Mouse (Mus musculus) embryo, embryonic 11 days (tissue): ENCODE measurements at regions not wholly inside any gene's neighbourhood (a gene's known extent, or its start where the extent isn't known, plus 50 kb on each side); places are given as distances from the start of the nearest gene placed in this dataset.

Source experiments
- DNase-seq: peaks from one replicate; pipeline ENCODE4 v3.0.0-alpha.2; 2015

DNA sequence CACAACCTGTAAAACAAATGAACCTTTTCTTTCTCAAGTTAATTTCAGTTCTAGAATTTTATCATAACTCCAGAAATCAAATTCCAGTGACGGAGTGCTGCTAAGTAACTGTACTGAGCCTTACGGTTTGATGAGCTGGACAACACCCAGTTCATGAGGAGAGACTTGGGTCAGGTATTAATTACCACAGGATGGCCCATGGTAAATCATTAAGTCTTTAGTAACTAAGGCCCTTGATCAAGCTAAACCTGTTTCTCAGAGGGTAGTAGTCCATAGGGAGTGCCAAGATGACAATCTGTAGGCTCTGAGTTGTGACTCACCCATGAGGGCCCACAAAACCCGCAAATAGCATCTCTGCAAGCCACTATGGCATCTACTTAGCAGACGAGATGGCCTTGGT, 101.1 kb upstream of the Arhgap5 start:
- DNase-seq: no peak

DNA sequence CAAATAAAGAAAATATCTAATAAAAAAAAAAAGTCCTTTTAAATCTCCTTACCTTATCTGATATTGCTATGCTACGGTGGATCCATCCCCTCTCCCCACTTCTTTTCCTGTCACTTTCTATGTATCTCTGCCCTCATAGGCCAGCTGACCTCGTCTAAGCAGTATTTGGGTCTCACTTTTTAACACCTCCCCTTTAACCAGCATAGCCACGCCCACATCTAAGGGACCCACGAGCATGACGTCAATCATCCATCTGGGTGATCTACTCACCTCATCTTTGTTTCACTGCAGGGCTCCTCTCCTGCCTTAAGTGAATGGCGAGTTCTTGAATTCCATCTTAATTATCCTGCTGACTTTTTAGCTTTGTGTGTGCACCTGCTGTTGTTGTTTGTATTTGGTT, 97.4 kb upstream of the Arhgap5 start:
- DNase-seq: no peak

DNA sequence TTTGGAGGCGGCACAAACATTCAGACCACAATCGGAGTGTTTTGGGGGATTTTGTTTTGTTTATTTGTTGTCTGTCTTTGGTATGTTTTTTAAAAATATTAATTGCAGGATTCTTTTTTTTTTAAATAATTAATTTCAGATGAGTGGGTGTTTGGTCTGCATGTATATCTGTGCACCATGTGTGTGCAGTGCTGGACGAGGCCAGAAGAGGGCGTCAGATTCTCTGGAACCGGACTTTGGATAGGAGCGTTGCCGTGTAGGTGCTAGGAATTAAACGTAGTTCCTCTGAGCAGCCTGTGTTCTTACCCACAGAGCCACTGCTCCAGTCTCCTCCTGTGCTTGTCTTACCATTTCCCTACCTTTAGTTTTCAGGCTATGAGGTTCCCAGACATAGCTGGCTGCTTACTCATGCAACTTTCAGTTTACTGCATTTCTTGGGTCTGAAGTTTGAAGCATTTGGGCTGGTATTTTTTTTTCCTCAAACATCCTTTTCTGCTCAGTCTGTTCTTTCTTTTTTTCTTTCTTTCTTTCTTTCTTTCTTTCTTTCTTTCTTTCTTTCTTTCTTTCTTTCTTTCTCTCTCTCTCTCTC, 95.4 kb upstream of the Arhgap5 start:
- DNase-seq: no peak

DNA sequence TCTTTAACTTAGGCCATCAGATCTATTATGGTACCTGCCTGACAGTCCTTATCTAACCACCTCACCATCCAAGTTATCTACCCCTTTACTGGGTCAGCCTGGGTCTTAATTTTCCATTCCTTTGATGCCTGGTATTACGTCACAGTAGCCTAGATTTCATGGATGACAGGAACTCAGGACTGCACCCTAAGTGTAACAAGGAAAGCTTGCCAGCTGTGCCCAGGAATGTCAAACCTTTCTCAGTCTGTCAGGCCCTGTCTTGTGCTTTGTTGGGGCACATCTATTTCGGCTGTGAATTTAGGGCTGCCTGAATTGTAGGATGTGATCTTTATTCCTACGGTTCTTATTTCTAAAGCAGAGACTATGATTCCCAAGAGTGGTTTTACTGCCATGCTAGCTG, 94.6 kb upstream of the Arhgap5 start:
- no peak for DNase-seq

DNA sequence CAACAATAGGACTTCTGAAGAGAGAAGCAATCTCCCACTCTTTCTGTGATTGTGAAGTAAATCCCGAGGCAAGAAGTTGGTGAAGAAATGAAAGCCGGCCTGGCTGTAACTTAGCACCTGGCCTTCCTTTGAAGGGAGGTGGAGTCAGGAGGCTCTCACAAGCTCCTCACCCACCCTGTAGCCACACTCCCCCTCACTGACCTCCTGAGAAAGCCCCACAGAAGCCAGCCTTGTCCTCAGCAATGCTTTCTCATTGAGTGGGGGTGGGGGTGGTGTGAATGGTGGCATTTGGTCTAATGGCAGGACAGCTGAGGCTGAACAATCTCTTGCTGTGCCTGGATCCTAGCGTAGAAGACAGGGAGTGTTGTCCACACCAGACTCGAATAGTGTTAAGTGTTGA, 91.6 kb upstream of the Arhgap5 start:
- no peak for DNase-seq

DNA sequence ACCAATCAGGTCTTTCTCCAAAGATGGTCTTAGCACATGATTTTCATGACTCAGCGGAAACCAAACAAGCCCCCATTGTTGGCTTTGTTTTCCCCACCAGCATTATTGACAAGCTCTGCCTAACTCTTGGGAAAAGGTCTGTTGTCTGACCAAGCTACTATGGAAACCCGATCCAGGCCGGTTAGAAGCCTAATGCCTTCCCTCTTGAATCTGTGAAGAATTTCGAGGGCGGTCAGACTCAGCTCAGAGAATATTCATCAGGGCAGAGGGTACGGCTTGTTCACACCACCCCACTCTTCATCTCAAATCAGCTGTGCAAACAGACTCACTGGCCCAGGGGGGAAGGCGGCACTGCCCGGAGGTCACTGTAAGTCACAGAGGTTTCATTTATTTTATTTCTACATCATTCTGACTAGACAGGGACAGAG, 90.7 kb upstream of the Arhgap5 start:
- peak; percentile 78 for DNase-seq

DNA sequence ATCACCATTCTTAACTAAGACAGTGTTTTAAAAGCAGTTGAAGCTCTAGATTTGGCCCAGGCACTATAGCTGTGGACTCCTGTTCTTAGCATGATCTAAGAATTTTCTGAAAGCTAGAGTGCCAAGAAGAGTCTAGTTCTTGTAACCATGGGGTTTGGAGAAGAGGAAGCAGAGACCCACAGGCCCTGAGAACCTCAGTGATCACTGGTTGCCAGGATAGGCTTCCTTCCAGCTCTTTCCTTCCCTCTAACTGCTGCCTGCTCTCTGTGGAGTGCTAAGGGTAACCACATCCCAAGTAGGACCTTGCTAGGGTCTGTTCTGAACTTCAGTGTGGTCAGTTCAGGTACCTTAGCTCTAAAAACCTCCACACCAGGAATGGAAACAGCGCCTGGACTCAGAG, 81.0 kb upstream of the Arhgap5 start:
- DNase-seq: no peak

DNA sequence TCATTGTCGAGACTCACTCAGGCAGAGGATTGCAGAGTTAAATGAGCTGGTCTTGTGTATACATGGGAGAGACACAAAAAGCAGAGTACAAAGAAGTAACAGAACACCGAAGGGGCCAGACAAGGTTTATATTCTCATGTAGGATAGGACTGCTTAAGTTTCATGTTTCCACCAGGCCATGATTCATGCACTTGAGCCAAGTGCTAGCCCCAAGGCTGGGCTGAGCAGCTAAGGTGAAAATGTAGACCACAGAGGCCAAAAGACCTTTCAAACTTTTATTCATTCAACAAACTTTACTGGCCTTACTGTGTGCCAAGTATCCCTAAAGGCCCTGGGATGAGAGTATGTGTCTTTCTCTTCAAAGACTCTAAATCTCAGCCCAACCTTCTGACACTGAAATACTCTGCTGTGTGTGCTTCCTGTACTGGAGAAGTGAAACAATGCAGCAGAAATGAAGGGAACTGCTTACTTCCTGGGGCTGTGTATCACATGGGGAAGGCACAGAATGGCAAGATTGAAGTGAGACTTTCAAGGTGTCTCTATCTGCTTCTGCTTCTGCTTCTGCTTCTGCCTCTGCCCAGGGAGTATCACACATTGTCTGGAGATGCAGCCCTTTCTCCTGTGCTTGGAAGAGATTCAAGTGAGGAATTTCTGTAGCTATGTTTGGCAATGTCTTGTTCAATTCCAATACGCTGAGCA, 79.3 kb upstream of the Arhgap5 start:
- DNase-seq: no peak

DNA sequence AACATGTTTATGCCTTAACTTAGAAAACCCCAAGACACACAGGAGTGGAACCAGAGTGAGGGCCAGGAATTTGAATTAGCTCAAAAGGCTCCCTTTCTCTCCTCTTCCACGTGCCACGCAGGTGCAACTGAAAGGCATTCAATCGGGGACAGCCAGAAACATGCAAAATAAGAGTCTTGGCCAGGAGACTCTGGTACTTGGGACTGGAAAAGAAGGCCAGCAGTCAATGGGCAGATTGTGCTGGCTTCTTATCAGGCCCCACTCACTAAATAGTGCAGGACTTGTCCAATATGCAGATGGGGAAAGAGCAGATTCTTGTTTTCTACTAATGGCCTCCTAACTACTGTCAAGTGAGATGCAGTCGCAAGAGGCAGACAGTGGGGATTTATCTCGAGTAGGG, 73.8 kb upstream of the Arhgap5 start:
- DNase-seq: no peak

DNA sequence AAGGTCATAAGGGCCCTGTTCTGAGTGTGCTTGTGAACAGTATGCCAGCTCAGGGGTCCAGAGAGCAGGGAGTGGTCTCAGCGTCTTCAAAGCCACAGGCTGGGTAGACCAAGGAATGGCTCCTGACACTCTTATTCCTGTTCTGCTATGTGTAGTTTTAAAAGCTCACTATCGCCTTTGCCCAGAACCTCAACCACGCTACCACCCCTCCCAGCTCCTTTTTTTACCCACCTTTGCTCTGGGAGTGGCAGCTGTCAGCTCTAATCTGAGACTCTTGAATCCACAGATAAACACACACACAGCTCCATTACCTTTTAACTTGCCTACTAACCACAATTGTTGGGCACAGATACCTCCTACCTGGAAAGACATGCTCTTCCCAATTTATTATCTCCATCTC, 71.8 kb upstream of the Arhgap5 start:
- DNase-seq: no peak

DNA sequence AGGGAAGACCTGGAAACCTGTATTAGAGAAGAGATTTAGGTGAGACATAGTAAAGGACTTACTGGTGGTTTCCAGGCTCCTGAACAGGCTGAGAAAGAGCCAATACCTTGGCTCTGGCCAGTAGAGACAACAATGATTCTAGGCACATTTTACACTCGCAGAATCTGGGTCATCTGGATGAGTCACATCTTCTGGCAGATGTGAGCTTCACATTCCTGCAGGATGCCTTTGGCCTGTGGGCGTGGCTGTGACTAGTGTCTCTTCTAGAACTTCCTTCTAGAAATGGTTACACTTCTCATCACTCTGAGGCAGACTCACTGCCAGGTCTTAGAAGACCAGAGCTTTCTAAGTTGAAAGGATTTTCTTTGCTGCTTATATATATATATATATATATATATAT, 69.8 kb upstream of the Arhgap5 start:
- DNase-seq: no peak

DNA sequence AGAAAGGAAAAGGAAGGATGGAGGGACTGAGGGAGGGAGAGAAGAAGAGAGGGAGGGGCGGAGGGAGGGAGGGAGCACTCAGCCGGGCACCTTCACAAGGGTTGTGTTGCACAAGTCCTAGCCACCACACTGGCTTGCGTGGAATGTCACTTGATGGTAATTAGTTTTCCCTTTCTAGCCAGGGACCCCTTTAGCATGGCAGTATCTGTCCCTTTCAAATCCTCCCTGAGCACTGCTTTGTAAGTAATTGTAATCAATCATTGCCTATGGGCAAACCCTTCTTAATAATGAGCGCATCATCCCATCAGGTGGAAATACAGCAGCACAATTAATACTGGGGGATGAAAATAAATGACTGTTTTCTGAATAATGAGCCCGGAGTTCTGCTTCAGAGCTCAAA, 68.5 kb upstream of the Arhgap5 start:
- DNase-seq: no peak

DNA sequence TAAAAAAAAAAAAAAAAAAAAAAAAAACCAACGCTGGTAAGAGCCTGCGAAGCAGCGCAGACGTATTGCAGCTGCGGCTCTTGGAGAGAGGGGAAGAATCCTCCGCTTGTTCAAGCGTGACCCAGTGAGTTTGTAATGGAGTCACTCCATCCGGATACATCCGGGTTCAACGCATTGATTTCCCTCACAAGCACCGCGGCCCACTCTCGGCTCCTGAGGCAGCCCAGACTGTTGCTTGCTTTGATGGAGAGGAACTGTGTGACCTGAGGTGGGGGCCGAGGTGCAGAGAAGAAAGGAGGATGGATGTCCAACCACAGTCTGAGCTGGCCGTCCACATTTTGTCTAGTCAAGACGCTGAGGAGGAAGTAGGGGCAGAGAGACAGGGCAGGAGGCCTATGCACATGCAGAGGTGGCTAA, 68.0 kb upstream of the Arhgap5 start:
- peak; percentile 44 for DNase-seq

DNA sequence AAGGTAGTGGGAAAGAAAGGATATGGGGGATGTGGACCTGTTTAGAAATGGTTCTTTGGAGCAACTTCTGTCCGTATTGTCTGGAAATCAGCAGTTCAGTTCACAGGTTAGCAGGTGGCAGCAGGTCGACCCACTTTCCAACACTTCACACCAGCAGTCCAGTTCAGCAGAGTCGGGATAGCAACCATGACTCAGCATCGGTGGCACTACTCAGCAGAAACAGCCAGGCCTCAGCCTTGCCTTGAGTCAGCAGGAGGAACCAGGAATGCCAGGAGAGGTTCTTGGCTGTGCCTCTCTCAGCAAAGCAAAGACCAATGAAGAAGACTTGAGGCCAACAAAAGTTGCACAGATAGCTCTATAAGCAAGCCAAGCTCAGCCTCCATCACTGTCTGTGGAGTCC, 66.8 kb upstream of the Arhgap5 start:
- DNase-seq: no peak

DNA sequence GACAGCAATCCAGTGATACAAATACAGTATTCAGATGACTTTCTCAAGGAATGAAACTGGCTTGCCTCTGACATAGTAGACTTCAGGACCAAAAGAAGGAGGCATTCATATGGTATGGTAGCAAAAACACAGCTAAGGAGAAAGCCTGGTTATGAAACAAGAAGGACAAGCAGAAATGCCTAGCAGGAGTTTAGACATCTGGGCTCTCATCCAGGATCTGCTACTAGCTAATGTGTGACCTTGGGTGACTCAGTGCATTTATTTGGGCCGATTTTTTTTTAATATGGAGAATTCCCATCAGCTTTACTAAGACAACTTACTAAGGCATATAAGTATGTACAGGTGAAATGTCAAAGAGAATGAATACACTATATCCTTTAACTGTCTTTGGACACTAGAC, 64.5 kb upstream of the Arhgap5 start:
- DNase-seq: no peak

DNA sequence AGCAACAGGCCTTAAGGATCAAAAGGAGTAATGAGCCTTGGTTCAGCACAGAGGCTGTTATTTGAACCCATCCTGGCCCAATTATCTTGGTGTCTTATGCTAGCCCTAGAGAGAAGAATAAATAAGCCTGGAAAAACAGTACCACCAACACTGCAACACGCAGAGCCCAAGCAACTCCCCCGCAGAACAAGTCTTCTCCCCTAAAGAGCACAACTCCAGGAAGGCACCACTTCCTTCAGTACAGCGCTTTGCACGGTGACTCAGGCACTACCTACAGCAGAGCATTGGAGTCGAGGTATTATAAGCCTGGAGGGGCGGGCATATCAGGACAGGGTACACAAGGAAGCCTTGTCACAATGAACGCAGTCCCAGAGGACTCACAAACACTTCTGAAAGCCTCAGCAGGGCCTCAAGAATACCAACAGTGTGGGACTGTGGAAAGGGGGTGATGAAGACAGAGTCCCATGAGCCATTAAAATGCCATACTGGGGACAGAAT, 62.9 kb upstream of the Arhgap5 start:
- DNase-seq: no peak

DNA sequence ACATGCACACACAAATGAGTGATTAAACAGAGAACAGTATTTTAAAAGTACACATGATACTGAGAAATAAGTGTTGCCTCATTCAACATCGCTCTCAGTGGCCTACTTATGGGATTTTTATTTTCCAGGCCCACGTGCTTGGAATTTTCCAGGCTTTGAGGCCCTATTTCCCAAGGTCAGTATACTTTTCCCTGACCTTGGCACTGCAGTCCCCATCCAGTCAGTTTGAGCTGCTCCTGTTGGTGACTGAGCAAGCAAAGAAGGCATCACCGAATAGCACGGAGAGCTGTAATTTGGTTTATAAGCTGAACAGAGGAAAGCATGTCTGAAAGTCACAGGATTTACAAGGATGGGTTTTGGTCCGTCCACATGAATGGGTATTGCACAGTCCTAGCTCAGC, 61.4 kb upstream of the Arhgap5 start:
- no peak for DNase-seq

DNA sequence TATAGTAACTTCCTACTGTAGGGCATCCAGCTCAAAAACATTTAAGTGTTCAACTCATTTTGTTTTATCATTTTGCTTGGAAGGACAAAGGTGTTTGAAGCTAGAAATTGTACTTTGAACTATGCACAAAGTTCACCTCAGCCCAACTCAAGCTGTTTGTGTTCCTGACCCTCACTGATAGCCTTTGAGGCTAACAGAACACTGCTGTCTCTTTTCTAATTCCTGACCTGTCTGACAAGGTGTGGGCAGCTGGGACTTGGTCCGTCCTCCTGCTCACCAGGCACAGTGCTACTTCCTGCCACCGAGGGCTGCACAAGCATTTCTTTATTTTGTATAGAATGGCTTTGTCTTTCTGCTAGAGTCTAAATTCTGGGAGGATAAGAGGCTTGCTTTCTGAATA, 58.0 kb upstream of the Arhgap5 start:
- no peak for DNase-seq

DNA sequence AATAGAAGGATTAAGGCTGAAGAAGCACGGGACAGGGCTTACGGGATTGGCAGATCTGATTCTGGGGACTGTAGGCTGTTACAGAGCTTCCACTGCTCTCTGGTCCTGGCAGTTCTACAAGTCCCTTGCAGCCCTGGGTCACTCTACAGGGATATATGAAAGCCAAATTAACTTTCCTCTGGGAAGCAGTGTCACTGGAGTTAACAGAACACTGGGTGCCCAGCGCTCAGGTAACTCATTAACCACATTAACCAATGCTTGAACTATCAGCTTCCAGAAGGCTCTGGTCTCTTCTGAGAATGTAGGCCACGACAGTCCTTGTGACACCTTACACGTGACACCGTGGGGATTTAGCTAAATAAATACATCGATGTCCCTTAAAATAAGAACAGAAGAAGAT, 57.3 kb upstream of the Arhgap5 start:
- no peak for DNase-seq

DNA sequence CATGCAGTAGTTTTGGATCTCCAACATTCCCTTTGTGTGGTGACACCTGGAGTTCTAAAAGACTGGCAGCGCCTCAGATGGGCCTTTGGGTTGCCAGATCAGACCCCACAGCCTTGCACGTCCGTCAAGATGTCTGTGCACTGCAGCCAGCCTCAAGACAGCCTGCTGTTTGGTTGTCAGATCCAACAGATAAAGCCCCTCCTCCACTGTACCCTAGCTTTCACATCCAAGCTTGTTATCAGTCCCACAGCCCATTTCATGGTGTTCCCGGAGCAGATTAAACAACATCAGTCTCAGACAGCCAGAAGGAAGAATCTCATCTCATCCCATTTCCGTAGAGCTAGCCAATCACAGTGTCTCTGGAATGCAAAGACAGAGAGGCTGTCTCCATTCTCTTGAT, 56.3 kb upstream of the Arhgap5 start:
- DNase-seq: no peak

DNA sequence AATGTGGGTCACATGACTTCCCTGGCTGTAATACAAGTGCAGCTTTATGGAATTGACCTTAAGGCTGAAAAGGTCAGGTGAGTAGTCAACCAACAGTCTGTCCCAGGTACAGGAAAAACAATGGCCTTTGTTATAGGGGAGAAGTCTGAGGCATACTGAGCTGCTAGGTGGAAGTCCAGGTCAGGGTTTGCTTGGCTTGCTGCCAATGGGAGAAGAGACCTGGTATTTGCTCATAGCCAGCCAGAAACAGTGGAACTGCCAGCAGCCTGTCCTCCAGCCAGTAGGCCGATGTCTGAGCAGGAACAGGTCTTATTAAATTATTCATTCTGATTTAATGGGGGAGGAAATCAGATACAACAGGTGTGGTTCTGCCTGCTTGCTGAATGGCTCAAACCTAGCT, 55.6 kb upstream of the Arhgap5 start:
- no peak for DNase-seq

DNA sequence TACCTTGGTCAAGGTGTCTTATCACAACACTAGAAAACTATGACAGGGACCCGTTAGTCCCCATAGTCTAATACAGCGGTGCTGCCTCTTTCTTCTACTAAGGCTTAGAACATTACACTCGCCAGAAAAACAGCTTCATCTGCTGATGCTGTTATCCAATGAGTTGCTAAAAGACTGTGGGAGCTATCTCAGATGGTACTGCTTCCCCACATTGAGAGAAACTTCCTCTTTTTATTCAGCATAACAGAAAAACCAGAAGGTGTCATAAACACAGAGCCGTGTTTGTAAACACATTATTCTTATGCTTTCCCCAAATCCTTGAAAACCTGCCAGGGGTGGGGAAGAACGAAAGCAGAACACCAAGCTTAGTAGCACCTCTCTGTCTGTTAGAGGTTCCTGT, 49.9 kb upstream of the Arhgap5 start:
- no peak for DNase-seq
